Mouse (Mus musculus): Measurements from ENCODE around the gene Gata5. TPM values are rescaled to one million over a fixed set of nuclear protein-coding genes. Genes with fewer than 3 reads are reported as not detected.

Gata5 gene
- 1 to 10 TPM in 1 of 2 experiments, under 1 TPM in 1; 0.65 to 1.1 TPM for total RNA-seq (2021)

DNA sequence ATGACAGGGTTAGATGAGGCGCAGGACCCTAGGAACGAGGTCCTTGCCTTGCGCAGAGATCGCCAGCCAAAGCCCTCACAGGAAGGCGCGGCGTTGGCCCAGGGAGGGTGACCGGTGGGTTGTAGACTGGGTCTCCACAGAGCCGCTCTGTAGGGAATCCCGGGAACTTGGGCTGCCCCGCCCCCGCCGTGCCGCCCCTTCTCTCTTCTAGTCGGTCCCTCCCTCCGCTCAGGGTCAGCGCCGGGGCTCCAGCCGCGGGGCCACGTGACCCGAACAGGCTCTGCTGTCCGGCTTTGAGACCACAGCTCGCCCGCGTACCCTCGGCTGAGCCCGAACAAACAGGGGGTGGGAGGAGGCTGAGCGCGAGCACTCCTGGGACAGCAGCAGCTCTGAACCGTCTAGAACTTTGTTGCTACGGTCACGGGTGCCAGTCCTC lies at the start of gene Gata5:
Gene Gata5, minus strand, starts transcription at position 149 of the 436 bp plus-strand sequence.
- intact Hi-C loops (cut with DNase I), result no loop called here
- peak in 1 of 2 experiments; percentile 22 for DNase-seq

DNA sequence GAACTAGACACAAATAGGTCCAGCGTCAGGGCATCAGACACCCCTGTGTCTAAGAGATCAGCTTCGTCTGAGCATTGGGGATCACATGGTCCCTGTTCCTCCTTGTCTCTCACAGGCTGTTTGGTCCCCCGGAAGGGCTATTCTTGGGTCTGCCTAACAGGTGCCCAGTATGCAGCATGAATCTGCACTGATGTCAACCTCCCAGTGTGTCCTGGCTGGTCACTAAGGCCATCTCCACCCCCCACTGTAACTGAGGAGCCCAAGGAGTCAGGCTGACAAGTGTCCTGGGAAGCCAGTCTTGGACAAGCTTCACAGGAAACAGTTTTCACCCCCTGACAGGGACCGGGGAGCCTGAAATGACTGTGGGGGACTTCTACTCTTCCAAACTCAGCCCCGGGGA lies 42.2 kb upstream of the Gata5 start:
- DNase-seq, result no peak

GRCm38 (mm10) chr2:180373256-180373655 lies 38.8 kb upstream of the Gata5 start:
- DNase-seq, result no peak
- intact Hi-C loops (cut with DNase I), result no loop called here

More for the DNA sequence above, 42.2 kb upstream of the Gata5 start:
- intact Hi-C loops (cut with DNase I), result no loop called here

DNA sequence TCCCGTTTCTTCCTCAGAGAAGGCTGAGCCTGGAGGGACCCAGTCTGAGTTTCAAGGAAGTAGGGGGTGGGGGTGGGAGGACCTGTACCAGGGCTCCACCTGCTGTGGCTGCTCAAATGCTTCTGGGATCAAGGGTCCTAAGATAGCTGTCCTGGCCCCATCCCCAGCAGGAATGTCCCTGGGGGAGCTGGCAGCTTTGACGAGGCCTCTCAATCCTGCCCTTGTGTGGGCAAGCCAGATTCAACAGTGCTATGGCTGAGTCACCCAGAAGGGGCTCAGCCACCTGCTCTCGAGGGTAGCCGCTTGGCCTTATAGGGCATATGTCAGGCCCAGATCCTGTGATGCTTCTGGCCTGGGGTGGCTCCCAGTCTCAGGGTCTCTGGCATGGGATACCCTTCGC lies 33.9 kb upstream of the Gata5 start:
- intact Hi-C loops (cut with DNase I), result no loop called here
- no peak for DNase-seq

GRCm38 (mm10) chr2:180367350-180367749 lies 32.9 kb upstream of the Gata5 start:
- intact Hi-C loops (cut with DNase I), result no loop called here
- DNase-seq, result no peak

- intact Hi-C loops (cut with DNase I), result no loop called here
Measured at GRCm38 (mm10) chr2:180363434-180363720, 28.9 kb upstream of the Gata5 start.

DNA sequence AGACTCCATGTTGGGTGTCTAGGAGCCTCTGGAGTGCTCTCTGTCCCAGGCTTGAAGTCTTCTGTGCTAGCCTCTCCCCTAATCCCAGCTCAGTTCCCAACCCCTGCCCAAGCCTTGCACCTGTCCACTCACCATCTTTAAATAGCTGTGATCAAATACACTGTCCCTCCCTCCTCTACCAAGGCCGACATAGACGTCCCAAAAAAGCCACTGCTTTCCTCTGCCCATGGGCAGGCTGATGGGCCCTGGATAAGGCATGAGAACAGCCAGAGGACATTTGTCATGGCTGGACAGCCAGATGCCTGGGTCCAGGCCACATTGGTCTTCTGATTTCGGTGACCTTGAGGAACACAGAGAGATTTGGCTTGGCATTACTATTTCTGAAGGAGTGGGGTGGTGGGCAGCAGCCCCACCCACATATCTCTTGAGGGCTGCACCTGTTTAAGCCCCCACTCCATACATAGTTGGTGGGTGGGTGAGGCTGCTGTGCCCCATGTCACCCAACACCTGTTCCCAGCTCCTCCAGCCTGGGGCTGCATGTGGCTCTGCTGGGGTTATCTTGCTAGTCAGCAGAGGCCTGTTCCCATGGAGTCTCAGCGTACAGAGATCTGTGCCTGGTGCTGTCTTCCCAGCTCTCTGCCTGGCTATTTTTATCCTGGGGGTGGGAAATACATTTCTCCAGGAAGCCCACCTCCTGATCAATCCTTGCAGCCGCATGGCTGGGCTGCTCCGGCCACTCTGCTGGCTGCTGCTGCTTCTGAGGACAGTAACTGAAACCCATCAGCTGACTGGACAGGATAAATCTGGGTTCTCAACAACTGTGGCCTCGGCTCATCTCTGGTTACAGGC lies 28.3 kb upstream of the Gata5 start:
- intact Hi-C loops (cut with DNase I), result no loop called here
- peak in 1 of 2 experiments; percentile 22 for DNase-seq

More at GRCm38 (mm10) chr2:180363434-180363720, 28.9 kb upstream of the Gata5 start:
- DNase-seq, result no peak

DNA sequence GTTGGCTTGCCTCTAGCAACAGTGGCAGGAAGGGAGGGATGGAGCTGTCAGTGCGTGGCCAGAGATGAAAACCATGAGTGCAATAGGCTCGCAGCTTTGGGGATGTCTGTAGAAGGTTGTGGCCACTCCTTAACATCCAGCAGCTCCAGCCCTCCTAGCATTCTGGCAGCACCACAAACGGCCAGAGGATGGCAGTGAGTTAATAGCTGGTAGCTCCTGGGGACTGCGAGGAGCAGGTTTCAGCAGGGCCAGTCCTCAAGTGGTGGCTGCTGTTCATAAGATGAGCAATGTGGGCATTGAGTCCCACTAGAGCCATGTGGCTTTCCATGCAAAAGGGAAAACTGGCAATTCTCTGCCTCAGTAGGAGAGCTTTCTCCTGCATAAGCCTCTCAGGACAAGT lies 24.6 kb upstream of the Gata5 start:
- intact Hi-C loops (cut with DNase I), result no loop called here
- peak in 1 of 2 experiments; percentile 27 for DNase-seq

DNA sequence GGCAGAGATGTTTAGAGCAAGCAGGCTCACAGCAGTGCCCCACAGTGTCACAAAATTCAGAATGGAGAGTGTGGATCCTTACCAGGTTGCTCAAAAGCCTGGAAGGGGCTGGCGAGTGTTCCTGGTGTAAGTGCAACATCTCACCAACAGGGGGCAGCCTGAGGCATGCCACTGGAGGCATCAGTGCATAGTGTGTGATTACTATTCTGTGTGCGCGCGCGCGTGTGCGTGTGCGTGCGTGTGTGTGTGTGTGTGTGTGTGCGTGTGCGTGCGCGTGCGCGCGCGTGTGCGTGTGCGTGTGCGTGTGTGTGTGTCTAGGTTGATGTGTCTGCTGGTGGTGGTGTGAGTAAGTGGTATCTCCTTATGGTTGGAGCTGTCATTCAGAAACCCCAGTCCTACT lies 18.8 kb upstream of the Gata5 start:
- intact Hi-C loops (cut with DNase I), result loop anchor here (1.0 kb wide), 1 partner anchor 79 kb away; no protein-coding TSS in a partner anchor
- peak in 1 of 2 experiments; percentile 31 for DNase-seq

DNA sequence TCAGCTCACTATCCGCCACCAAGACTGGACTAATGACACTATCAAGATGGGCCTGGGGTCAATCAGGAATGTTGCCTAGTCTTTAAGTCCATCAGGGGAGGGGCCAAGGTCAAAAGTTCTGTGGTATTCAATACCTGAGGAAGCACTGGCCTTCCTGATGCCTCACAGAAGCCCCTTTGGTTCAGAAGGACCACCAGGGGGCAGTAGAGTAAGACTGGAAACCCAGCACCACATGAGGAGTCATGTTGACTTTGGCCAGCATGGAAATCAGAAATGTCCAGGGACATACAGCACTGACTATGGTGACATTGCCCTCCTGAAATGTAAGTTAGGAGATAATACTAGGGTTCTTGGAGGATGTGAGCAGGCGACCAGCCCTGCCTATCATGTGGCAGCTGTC lies 16.2 kb upstream of the Gata5 start:
- intact Hi-C loops (cut with DNase I), result no loop called here
- no peak for DNase-seq

DNA sequence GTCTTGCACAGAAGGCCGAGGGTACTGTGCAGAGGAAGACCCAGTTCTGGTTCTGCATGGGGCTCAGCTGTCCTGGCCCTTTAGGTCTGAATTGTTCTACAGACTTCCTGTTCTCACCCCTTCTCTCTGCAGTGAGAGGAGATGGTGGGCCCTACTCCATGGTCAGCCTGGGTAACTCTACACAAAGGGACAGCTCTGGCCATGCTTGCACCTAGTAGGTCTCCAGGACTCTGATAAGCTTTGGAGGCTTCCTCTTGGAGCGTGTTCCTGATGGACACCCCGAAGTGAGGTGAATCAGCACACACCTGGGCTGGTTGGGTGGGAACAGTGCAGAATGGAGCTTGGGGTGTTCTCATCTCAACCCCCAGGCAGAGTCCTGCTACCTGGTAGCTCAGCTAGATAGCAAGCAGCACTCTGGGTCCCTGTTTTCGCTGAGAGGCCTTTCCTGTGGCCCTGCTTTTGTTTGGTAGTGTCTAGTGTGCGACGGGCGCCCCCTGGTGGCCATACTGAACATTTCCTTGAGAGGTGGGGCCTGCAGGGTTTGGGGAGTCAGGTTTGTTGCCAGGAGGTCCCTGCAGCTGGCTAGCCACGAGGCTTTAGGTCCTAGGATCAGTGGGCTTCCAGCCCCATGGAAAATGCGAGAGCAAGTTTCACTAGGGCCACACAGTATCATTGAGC lies 12.5 kb upstream of the Gata5 start:
- intact Hi-C loops (cut with DNase I), result loop anchor here (1.0 kb wide), 1 partner anchor 72 kb away; no protein-coding TSS in a partner anchor
- peak; percentile 78 to 83 for DNase-seq

- no peak for DNase-seq
- intact Hi-C loops (cut with DNase I), result no loop called here
Measured at GRCm38 (mm10) chr2:180343092-180343491, 8.6 kb upstream of the Gata5 start.

- intact Hi-C loops (cut with DNase I), result no loop called here
- no peak for DNase-seq
Measured at GRCm38 (mm10) chr2:180342189-180342588, 7.7 kb upstream of the Gata5 start.

GRCm38 (mm10) chr2:180341229-180341628 lies 6.7 kb upstream of the Gata5 start:
- no peak for DNase-seq
- intact Hi-C loops (cut with DNase I), result no loop called here

DNA sequence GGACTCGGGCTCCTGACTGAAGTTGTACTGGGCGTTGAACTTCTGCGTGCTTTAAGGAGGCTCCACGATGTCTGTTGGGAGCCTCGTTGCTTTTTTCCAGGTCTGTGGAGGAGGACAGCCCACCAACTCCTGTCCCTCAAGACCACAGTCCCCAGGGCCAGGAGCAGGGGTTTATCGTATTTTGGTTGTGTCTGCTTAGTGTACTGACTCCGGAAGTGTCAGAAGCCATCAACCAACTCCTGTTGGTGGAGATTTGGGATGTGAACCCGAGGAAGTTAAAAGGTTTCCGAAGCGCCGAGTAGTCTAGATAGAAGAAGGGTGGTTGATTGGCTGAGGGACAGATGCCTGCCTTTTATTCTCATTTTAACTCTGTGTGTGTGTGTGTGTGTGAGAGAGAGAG lies 5.4 kb upstream of the Gata5 start:
- intact Hi-C loops (cut with DNase I), result no loop called here

DNA sequence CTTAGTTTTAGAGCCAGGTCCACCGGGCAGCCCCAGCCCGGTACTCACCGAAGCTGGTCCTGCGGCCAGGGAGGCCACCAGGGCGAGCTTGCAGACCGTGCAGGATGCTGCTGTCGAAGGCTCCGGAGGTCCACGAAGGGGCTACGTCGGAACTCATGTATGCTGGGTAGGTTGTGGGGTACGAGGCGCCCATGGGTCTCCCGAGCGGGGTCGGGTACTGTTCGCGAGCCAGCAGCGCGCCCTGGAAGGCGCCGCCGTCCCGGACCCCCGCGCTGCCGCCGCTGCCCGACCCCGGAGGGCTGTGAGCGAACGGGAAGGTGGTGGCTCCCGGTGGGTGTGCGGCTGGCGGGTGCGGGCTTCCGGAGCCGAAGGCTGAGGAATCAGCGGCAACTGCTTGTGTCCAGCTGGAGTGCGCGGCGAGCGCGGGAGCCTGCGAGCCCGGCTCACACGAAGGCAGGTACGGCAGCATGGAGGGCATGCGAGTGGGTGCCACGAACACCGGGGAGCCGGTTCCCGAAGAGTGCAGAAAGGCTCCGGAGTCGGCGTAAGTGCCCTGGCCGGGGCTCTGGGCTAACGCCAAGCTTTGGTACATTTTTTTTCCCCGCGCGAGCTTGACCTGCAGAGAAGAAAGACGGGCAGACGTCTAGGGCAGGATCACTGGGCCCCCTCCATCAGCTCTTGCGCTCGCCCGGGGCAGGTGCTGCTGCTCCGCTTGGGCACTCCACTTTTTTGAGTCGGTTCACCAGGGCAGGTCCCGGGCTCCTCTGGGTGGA lies 535 bp downstream of the Gata5 start:
- DNase-seq, result no peak
- intact Hi-C loops (cut with DNase I), result no loop called here

More for the DNA sequence above, 5.4 kb upstream of the Gata5 start:
- DNase-seq, result no peak

GRCm38 (mm10) chr2:180329466-180329865 lies 5.0 kb downstream of the Gata5 start:
- no peak for DNase-seq
- intact Hi-C loops (cut with DNase I), result no loop called here

- intact Hi-C loops (cut with DNase I), result no loop called here
- DNase-seq, result no peak
Measured at GRCm38 (mm10) chr2:180322674-180323355, 11.7 kb downstream of the Gata5 start.

GRCm38 (mm10) chr2:180320216-180320615 lies 14.3 kb downstream of the Gata5 start:
- intact Hi-C loops (cut with DNase I), result no loop called here
- no peak for DNase-seq

DNA sequence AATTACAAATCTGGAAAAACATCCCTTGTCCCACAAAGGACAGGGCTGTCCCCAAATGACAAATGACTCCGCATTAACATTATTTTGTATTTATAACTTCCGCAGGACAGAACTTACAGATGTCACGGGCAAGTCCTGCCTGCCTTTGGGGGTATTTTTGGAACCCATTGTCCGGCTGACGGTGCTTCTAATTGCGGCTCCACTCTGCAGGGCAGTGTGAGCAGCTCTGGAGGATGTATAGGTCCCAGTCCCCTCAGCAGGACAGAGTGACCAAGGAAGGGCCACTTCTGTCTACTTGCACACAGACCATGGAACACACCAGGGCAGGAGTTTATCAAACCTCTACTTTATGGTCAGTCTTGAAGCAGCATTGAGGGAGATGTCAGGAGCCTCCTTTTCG lies 16.9 kb downstream of the Gata5 start:
- intact Hi-C loops (cut with DNase I), result no loop called here
- no peak for DNase-seq

Measured in heart, postnatal 36 days (tissue).